Mouse (Mus musculus) layer of hippocampus, adult 6 months (tissue): ENCODE data around the gene Uba52. TPM values are rescaled to one million over a fixed set of nuclear protein-coding genes. Genes with fewer than 3 reads are reported as not detected.

Experiments used
- long read RNA-seq, 2 experiments: library from polyadenylated mRNA; unstranded; transcript quantifications; one replicate each; pipeline ENCODE4 v2.0.0; 2019 to 2020
- polyA plus RNA-seq: library from polyadenylated mRNA; unstranded; fragments of <200 nt; fragmentation: Nextera tagmentation; gene quantifications from 2 replicates; pipeline ENCODE4 v1.2.3, GENCODE M21; 2021

Uba52 gene
- polyA plus RNA-seq = 5,013 and 5,525 TPM in 2 replicates
- long read RNA-seq, experiment 1, transcript Uba52-201 (4 exons, 541 nt) = minor isoform, 191 of 1,887 reads
- long read RNA-seq, experiment 1, transcript Uba52-205 (4 exons, 705 nt) = minor isoform, 84 of 1,887 reads
- long read RNA-seq, experiment 1, transcript Uba52-207 (4 exons, 697 nt) = minor isoform, 18 of 1,887 reads
- long read RNA-seq, experiment 1, transcript Uba52-203 (4 exons, 711 nt) = major isoform, 1,512 of 1,887 reads
- long read RNA-seq, experiment 1, partial matches to known transcripts = 9 of 1,887 reads
- long read RNA-seq, experiment 1, other reads (novel, unspliced or antisense) = 56 of 1,887 reads
- long read RNA-seq, experiment 2, transcript Uba52-201 (4 exons, 541 nt) = minor isoform, 21 of 149 reads
- long read RNA-seq, experiment 2, transcript Uba52-205 (4 exons, 705 nt) = minor isoform, 10 of 149 reads
- long read RNA-seq, experiment 2, transcript Uba52-208 (3 exons, 387 nt) = minor isoform, 6 of 149 reads
- long read RNA-seq, experiment 2, transcript Uba52-203 (4 exons, 711 nt) = major isoform, 101 of 149 reads
- long read RNA-seq, experiment 2, partial matches to known transcripts = 0 of 149 reads
- long read RNA-seq, experiment 2, other reads (novel, unspliced or antisense) = 9 of 149 reads

DNA sequence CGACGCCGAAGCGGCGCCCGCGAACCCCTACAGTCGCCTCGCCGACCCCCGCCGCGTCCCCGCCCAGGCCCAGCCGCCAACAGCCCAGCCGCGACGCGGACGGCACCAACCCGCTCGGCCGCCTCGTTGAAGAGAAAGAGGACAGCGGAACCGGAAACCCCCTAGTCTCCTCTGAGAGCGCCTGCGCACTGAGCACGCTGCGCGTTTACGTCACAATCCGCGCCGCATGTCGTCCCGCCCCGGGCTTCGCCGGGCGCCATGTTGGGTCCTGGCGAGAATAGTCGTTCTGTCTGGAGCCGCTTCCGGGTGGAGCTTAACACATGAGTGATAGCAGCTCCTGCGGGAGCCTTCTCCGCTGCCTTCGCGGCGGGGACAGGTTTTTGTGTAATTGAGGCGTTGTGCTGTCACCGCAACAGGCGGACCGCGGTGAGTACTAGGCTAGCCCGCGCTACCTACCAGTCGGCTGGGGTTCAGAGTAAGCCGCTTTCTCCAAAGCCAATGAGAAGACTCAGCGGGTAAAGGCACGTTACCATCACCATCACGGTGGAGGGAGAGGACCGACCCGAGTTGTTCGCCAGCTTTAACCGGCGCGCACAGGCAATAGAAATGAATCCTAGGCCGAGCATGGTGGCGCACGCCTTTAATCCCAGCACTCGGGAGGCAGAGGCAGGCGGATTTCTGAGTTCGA, at the start of gene Uba52:
Gene Uba52 (minus strand): TSS at position 574 of the 688 bp plus-strand sequence.

DNA sequence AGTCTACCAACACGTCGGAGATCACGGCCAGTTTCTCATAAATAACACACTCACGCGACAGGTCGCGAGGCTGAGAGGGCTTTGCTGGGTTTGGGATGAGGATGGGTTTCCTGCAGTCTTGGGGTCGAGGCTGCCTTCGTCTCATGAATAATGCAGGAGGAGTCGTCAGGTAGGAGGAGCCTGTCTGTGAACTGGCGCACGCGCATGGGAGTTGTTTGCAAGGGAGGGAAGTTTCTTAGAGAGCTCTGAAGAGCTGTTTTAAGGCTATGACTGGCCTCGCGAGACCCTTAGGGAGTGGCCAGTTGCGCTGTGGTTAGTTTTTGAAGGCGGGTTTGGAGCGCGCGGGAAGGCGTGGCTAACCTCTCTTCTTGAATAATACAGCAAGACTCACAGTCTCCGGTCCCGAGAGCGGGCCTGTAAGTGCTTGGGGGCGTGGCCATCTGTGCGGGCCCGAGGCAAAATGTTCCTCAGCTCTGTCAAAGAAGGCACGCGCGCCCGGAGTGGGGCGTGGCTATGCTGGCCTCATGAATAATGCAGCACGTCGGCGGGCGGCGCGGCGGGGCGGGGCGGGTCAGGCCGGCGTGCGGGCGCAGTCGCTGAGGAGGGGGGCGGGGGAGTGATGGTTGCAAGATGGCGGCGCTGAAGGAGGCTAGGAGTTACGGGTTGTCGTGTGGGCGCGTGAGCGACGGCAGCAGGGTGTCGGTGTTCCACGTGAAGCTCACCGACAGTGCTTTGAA, 28.6 kb upstream of the Uba52 start, which contains the start of gene Ell:
Gene Ell (plus strand): TSS at position 381 of the 737 bp plus-strand sequence.

DNA sequence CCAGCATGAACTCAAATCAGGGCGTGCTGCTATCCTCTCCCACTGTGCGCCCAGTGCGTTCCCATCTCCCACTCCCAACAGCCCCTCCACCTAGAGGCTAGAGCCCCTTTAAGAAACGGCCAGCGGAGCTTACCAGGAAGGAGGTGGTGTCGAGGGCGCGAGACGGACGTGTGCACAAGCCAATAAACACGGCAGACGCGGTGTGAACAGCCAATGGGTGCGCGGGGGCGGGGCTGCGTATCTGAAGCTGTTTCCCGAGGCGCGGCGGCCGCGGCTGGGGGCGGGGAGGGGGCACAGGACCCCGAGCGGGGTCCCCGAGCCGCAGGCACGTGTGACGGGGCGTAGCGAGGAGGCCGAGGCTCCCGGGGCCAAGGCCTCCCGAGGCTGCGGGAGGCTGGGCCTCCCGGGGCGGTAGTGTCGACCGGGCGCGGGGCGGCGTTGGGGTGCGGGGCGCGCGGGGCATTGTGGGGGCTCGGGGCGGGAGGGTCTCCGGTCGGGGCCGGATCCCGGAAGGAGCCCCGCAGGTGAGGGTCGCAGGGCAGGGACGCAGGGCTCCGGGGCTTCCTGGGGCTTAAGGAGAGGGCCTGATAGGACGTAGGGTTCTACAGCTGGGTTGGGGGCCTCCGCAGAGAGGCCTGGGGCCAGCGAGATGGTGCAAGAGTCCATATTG, 17.0 kb upstream of the Uba52 start, which contains the start of the genes Fkbp8 and Kxd1:
Gene Fkbp8 (plus strand): TSS at position 213 of the 670 bp plus-strand sequence.
Gene Kxd1 (minus strand): TSS at position 445 of the 670 bp plus-strand sequence.

DNA sequence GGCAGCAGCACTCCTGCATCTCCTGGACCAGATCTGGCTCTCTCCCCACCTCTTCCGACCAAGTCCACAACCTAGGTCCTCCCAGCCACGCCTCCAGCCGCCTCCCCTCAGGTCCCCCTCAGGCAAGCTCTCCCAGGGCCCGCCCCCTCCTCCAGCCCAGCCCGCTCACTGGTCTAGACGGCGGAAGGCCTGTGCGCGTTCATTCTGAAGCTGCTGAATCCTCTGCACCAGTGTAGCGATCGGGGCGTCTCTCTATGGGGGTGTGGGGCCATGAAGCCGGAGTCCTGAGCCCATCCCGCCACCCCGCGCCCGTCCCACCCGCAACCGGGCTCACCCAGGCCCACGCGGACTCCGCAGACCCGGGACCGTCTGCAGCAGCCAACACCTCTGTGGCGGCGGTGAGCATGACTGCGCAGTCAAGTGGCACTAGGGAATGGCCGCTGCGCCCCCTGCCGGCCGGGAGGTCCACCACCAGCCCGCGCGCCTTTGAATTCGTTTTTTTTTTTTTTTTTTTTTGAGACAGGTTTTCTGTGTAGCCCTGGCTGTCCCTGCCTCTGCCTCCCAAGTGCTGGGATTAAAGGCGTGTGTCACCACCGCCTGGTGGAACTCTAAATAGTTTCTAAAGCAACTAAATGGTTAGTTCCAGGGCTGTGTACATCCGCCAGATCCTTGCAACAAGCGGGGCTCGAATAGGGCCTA, 4.1 kb downstream of the Uba52 start, which contains the start of gene Rex1bd:
Gene Rex1bd (minus strand): TSS at position 425 of the 699 bp plus-strand sequence.

DNA sequence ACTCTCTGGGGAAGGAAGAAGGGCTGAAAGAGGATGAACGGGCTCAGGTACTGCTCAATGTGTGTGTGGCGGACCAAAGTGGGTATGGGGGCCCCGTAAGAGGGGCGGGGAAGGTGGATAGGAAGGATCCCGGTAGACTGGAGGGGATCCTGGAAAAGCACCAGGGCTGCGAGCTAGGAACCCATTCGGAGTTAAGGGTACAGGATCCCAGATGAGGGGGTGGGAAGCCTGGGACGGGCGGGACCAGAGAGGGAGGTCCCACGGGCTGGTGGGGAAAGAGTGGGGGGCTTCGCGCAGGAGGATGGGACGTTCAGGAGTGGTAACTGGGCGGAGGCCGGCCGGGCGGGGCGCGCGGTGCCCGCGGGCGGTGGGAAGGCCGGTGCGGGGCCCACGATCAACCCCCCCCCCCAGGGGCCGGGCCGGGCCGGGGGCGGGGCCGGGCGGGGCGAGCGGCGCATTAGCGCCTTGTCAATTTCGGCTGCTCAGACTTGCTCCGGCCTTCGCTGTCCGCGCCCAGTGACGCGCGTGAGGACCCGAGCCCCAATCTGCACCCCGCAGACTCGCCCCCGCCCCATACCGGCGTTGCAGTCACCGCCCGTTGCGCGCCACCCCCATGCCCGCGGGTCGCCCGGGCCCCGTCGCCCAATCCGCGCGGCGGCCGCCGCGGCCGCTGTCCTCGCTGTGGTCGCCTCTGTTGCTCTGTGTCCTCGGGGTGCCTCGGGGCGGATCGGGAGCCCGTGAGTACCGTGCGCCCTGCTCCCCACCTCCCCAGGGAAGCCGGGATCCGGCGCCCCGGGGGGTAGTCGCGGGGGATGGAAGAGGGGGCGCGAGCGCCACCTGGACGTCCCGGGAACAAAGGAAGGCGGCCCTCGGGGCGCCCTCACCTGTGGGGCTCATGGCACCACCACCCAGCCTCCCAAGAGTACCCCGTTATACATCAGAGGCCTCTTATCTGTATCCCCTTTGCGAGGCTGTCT, 17.6 kb downstream of the Uba52 start, which contains the start of gene Crlf1:
Gene Crlf1 (plus strand): TSS at position 495 of the 977 bp plus-strand sequence.

DNA sequence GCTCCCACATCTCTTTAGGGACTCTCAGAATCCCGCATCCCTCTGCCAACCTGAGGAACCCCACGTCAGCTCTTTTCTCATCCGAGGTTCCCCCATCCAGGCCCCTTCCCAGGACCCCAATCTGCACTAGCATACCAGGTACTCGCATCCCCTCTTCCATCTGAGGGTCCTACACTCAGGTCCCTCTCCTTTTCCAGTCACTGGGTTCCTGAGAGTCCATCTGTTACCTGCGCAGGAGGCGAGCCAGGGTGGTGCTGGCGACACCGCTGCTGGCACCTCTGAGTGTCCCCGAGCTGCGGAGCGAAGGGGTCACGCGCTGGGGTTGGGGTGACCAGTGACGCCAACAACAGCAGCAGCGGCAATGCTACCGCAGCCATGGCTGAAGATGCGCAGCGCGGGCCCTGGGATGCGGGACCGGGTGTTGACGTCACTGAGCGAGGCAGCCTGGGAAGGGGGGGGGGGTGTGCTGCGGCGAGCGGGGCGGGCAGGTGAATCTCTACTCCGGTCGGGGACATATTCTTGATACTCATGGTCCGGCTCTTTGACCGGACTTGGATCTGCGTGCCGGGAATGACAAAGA, 23.6 kb downstream of the Uba52 start, which contains the start of gene Tmem59l:
Gene Tmem59l (minus strand): TSS at position 418 of the 580 bp plus-strand sequence.

DNA sequence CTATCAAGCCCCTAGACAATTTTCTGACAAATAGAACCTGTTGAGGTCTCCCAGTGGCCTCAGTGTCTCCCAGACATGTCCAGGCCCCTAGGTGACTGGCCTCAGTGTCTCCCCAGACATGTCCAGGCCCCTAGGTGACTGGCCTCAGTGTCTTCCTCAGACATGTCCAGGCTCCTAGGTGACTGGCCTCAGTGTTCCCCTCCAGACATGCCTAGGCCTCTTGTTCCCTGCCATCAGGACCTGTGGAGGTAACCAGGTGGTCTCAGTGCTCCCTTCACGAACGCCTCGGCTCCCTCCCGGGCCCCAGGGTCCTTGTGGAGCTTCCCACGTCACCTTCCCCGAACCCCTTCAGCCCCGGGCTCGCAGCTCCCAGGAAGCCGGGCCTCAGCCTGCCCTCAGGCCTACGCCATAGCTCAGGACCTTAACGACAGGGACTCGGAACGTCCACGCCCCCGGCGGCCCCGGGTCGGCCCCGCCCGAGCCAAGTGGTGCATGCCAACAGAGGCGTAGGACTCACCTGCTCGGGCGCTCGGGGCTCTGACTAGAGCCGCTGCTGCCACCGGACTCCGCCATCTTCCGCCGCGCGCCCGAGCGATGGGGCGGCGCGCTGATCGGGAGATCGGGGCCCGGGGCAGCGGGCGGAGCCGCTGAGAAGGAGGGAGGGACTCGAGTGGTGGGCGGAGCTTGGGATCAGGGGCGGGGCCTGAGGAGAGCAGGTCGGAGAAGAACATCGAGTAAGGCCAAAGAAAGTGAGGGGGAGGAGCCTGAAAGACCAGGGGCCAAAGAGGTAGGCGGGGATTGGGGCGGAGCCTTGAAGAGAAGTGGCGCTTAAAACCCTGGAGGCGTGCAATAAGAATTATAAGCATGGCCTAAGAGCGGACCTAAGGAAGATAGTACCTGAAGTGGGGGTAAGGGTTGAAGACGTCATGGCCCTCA, 34.0 kb downstream of the Uba52 start, which contains the start of gene Klhl26:
Gene Klhl26 (minus strand): TSS at position 636 of the 936 bp plus-strand sequence.

Other genes starting within 250 kb of the Uba52 start
- 20.5 and 21.9 TPM in 2 replicates for gene Homer3, start 228.0 kb downstream of the Uba52 start, polyA plus RNA-seq
- 20.1 and 21.0 TPM in 2 replicates for gene Ddx49, start 208.3 kb downstream of the Uba52 start, polyA plus RNA-seq
- 343 and 361 TPM in 2 replicates for gene Cope, start 208.3 kb downstream of the Uba52 start, polyA plus RNA-seq
- 110 and 121 TPM in 2 replicates for gene Cers1, start 195.0 kb downstream of the Uba52 start, polyA plus RNA-seq
- 10.7 and 14.1 TPM in 2 replicates for gene Gdf1, start 181.0 kb downstream of the Uba52 start, polyA plus RNA-seq
- 3.2 and 4.4 TPM in 2 replicates for gene Upf1, start 157.5 kb downstream of the Uba52 start, polyA plus RNA-seq
- gene Comp, start 137.2 kb downstream of the Uba52 start, polyA plus RNA-seq = 0.44 TPM in 1 of 2 replicates, not detected in the other
- gene Crtc1, start 71.2 kb downstream of the Uba52 start, polyA plus RNA-seq = 113 and 155 TPM in 2 replicates
- 38.9 and 40.2 TPM in 2 replicates for gene Klhl26, start 33.8 kb downstream of the Uba52 start, polyA plus RNA-seq
- gene Tmem59l, start 23.4 kb downstream of the Uba52 start, polyA plus RNA-seq = 591 and 736 TPM in 2 replicates
- gene Crlf1, start 17.6 kb downstream of the Uba52 start, polyA plus RNA-seq = 9.9 and 12.1 TPM in 2 replicates
- gene Rex1bd, start 4.0 kb downstream of the Uba52 start, polyA plus RNA-seq = 265 and 282 TPM in 2 replicates
- gene Fkbp8, start 16.9 kb upstream of the Uba52 start, polyA plus RNA-seq = 325 and 337 TPM in 2 replicates
- gene Kxd1, start 17.2 kb upstream of the Uba52 start, polyA plus RNA-seq = 62.6 and 69.8 TPM in 2 replicates
- gene Ell, start 28.7 kb upstream of the Uba52 start, polyA plus RNA-seq = 5.2 and 5.7 TPM in 2 replicates
- gene Isyna1, start 83.6 kb upstream of the Uba52 start, polyA plus RNA-seq = 35.8 and 42.8 TPM in 2 replicates
- gene Ssbp4, start 98.1 kb upstream of the Uba52 start, polyA plus RNA-seq = 134 and 161 TPM in 2 replicates
- 0.85 and 1.1 TPM in 2 replicates for gene Lrrc25, start 105.4 kb upstream of the Uba52 start, polyA plus RNA-seq
- 0.84 TPM in 1 of 2 replicates, not detected in the other for gene Gdf15, start 121.7 kb upstream of the Uba52 start, polyA plus RNA-seq
- gene Pgpep1, start 149.6 kb upstream of the Uba52 start, polyA plus RNA-seq = 16.0 and 19.4 TPM in 2 replicates
- gene Lsm4, start 162.4 kb upstream of the Uba52 start, polyA plus RNA-seq = 247 and 266 TPM in 2 replicates
- 6.2 and 8.7 TPM in 2 replicates for gene Jund, start 188.1 kb upstream of the Uba52 start, polyA plus RNA-seq
- gene Iqcn, start 192.7 kb upstream of the Uba52 start, polyA plus RNA-seq = 0.05 TPM in 1 of 2 replicates, not detected in the other
- not detected in 2 replicates for gene Gm3336, start 207.7 kb upstream of the Uba52 start, polyA plus RNA-seq
- 0.05 and 0.30 TPM in 2 replicates for gene Pde4c, start 212.9 kb upstream of the Uba52 start, polyA plus RNA-seq
- gene Rab3a, start 243.9 kb upstream of the Uba52 start, polyA plus RNA-seq = 868 and 977 TPM in 2 replicates